Mouse (Mus musculus): Measurements from ENCODE around the gene Pdzd2.

GRCm38 (mm10) chr15:12314584-12314983 lies 425.1 kb downstream of the Pdzd2 start:
- TF ChIP-seq CTCF (IDR thresholded peaks at IDR 0.05; ENCODE audit: low read depth) (no peak), EP300 (IDR thresholded peaks at IDR 0.05; ENCODE audit: low read depth) (no peak)
